Mouse (Mus musculus) megakaryocyte-erythroid progenitor cell, adult 5-6 weeks (primary cell): ENCODE results near the gene Hoxd11. TPM values are rescaled to one million over a fixed set of nuclear protein-coding genes. Genes with fewer than 3 reads are reported as not detected.

Experiments used
- ATAC-seq: replicated peaks from 2 replicates; pipeline ENCODE4 v1.8.0; 2016; ENCODE audit warnings: mild to moderate bottlenecking, inconsistent platforms; ENCODE audit not compliant: severe bottlenecking, poor library complexity, low FRiP score, low TSS enrichment
- total RNA-seq, 2 experiments: library from RNA; stranded (forward) in 1 of 2; stranded (reverse) in 1 of 2; fragments of 200-1000, 215-1000 nt in 1 of 2; fragments of >200 nt in 1 of 2; fragmentation: Nextera tagmentation in 1 of 2; gene quantifications; 2 replicates each; pipeline ENCODE4 v1.2.3; 2014 to 2017

The Hoxd11 gene
- total RNA-seq, 2 experiments from 2014 or later, result not detected

DNA sequence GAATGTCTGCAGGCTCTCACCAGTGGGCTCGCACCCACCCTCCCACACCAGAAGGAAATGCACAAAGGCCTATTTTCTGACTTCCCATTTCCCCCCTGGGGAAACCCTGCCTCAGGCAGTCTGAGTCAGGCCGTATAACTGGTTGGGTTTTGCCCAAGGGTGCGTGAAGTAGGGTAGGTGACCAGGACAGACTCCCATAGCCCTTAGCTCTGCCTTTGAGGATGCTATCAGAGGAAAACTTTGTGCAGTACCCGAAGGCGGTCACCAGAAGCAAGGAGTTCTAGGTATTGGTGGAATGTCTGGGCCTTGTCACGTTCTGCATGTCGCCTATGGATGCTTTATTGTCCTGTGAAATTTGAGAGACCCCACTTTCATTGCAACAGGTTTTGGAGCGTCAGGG, 43.6 kb downstream of the Hoxd11 start:
- ATAC-seq, result no peak

DNA sequence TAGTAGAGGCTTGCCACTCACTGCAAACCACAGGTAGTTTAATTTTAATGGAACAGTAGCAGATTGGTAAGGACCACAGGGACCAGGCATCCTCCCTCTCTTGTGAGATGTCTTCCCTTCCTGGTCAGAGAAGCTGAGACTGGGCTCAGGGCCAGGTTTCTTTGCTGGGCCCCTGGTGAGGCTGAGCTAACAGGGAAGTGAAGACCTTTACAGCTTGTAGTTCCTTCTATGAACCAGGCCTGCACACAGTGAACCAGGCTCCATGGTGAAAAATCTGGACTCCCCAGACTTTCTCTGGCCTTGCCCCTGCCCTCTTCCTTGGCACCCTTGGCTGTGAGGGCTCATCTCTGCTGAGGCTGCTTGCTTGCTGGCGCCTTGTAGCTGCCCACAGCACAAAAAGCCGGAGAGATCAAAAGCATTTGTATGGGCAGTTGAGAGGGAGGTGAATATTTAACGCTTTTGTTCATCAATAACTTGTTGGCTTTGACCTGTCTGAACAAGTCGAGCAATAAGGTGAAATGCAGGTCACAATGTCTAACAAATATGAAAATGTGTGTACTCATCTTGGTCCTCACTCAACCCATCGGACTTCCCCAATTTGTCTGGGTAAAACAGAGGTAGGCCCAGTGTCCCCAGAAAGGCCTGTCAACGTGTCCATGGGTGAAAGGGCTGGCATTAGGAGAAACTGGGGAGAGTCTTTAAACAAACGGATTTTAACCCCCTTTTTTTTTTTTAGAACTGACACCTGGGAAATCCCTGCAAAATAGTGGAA, 45.1 kb downstream of the Hoxd11 start:
- ATAC-seq, result no peak

DNA sequence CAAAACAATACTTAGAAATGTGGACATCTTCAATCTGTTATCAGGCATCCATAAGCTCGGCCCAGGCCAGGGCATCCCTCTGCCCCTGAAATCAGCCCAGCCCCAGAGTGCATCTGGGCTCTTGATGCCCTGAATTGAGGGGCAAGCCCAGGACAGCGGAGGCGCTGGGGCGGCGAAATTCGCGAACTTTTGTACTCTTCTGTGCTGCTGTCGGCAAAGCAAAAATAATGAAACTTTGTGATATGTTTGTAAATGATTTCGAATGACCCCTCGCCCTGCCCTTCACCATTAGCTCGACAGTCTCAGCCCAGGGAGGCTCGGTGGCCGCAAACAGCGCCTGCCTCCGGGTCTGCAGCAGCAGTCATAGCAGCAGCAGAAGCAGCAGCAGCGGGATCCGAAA, 45.8 kb downstream of the Hoxd11 start:
- no peak for ATAC-seq

DNA sequence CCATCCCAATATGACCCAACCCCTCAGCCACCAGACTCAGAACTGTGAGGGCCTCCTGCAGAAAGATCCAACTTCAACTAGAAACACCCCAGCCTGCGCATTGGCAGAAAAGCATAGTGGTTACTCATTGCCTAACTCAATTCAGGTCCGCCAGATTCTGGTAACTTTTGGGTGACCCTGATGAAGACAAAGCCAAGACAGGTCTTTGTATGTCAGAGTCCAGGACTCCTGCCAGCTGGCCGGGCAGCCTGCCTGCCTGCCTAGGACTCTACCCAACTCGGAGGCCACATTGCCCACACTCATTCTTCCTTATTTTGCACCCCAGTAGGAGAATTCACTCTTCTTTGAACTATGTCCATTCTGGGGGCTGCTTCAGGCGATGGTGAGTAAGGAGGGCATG, 47.2 kb downstream of the Hoxd11 start, which contains the start of gene Gm28230:
Gm28230 (plus strand) TSS at position 178 of the 400 bp plus-strand sequence.
- no peak for ATAC-seq

DNA sequence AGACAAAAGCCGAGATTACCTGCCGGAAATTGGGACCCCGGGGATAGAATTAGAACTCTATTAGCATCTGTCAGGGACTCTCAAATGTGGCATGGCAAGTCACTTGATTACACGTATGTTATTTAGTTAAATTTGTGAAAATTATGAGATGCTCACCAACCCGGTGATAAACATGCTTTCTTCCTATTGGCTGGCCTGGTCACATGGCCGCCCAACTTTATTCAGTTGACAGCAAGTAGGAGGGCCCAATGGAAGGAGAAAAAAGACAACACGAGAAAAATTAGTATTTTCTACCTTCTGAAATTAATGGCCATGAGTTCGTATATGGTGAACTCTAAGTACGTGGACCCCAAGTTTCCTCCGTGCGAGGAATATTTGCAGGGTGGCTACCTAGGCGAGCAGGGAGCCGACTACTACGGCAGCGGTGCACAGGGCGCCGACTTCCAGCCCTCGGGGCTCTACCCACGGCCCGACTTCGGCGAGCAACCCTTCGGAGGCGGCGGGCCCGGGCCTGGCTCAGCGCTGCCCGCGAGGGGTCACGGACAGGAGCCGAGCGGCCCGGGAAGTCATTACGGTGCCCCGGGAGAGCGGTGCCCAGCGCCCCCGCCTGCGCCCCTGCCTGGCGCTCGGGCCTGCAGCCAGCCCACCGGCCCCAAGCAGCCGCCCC, 47.7 kb downstream of the Hoxd11 start:
- ATAC-seq, result no peak

DNA sequence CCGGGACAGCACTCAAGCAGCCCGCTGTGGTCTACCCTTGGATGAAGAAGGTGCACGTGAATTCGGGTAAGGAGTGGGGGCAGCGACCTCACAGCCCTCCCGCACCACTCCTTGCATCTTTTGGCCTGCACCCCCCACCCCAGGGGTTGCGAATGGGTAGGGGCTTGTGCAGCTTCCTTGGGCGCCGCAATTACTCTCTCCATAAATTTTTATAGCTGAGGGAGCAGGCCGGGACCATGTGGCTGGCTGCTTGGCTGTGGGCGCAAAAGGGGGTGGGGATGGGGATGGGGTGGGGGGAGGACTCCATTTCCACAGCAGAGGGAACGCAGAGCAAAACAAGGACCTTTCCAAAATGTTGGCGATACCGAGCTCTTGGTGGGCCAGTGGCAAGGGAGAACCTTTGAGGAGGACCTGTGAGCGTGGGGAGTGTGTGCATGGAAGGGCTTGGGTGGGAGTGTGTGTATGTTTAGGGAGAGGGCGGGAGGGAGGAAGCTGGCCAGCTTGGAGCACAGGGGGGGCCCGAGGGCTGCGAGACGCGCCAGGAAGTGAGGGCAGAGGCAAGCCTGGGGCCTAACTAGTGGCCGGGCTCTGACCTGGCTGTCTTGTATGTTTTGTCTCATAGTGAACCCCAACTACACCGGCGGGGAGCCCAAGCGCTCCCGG, 48.4 kb downstream of the Hoxd11 start:
- no peak for ATAC-seq

DNA sequence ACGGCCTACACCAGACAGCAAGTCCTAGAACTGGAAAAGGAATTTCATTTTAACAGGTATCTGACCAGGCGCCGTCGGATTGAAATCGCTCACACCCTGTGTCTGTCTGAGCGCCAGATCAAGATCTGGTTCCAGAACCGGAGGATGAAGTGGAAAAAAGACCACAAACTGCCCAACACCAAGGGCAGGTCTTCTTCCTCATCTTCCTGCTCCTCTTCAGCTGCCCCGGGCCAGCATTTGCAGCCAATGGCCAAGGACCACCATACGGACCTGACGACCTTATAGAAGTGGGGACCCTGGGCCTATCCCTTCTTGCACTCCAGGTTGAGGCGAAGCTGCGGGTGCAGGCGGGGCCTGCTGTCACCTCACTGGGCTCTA, 48.9 kb downstream of the Hoxd11 start:
- no peak for ATAC-seq

DNA sequence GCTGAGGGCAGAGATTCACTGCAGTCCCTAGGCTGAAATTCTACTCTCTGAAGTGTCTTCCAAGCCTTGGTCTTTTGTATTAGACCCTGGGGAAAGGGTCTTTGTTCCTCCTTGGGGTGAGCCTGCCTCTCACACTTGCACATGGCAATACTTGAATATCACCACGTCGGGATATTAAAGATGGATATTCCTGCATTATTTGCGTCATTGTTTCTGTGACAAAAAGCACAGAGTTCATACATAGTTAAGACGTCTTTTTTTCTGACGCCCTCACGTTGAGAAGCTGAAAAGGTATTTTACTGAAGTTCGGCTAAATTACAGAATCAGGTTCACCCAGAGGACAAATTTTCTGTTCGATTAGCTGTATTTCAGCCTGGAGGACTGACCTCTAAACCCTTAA, 51.0 kb downstream of the Hoxd11 start:
- no peak for ATAC-seq

DNA sequence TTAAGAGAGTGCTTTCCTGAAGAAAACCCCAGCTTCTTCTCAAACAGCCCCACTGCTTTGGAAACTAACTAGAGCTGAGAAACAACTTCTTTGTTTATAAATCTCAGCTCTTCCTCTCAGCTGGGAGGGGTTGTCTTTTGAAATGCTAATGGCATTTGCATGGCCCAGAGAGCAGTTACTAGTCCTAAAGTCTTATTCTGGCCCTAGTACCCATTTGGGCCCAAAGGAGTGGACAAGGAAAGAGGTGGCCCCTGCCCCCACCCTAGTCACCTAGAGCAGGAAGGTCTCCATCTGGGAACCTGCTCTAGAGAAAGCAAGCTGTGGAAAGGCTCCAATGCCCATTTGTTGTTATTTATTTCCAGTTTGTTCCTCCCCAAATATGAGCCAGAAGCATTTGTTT, 51.7 kb downstream of the Hoxd11 start:
- ATAC-seq, result no peak

DNA sequence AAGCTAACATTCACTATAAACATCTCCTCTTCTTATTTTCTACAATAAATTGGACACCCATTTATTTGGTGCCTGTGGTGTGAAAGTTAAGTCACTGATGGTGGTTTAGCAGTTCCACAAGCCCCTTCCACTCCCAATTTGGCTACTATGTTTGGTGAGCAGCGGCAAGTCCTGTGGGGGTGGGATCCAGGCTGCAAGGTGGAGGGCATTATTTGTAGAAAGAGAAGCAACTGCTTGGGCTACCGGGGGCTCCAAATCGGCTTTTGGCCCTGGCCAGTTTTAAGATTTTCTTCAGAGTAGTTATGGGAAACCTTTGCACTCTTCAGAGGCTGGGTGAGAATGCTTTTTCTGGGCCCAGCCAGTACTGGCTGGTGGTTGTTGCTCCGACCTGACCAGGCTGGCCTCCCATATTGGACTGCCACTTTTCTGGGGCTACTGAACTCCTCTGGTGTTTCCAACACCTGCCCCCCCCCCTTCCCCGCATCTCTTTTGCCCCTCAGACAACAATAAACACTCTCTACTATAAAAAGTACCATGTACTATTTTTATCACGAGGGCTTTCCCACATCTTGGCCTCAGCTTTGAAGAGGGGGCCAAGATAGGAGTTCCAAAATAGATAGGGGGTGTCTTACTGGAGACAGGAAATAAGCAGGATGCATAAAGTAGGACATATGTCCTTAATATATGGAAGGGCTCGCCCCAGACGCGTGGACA, 52.6 kb downstream of the Hoxd11 start:
- no peak for ATAC-seq

DNA sequence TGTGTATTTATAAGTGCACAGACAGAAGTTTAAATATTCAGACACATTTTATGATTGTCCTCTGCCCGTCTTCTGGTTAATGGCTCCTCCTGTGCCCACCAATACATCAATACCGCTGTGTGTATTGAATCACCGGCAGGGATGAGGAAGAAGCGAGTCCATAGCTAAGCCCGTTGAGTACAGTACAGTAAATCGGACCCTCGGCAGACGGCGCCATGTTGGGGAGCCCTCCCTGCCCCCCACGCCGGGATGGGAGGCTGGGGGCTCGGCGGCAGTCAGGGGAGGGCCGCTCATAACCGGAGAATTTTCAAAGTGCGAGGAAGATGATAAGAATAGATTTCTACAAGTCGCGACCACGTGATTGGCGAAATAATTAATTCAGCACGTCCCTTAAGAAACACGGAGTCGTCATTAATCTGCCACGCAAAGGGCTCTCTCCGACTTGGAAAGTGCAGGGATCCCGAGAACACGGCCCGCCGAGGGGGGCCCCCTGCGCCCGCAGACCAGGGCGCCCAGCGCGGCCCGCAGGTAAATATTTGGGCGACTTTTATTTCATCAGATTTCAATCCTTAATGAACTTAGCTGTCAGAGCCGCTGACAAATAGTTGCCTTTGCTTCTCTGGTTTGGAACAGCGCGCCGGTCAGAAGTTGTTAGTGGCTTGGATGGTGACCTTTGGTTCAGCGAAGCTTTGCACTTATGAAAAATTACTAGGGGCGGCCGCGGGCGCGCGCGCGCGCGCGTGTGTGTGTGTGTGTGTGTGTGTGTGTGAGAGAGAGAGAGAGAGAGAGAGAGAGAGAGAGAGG, 53.4 kb downstream of the Hoxd11 start:
- ATAC-seq, result no peak

DNA sequence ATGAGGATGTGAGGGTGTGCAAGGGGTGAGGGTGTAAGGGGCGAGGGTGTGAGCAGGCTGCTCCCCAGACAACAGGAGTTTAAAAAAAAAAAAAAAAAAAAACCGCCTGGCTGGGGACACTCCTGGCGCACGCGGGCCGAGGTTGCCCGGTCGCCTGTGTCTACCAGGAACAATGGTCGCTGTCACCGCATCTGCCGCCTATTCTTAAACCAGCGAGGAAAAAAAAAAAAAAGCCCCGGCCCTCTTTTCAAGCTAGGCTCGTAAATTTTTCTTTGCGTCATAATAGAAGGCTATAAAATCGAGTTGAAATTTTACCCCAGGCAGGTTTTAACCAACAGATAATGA, 53.9 kb downstream of the Hoxd11 start:
- no peak for ATAC-seq

DNA sequence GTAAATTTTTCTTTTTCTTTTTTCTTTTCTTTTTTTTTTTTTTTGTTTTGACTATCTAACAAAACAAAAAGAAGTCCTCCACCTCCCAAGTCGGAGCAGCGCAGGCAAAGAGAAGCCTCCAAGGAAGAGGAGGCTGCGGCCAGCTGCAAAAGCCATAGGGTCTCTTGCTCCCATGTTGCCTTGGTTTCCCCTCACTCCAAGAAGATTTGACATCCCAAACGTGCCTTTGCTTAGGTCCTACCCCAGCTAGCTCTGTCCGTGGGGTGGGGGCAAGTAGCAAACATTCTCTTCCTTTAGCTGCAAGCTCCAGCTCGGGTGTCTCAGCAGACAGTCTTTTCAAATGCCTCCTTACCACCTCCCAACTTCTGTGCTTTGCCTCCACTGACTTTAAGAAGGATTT, 54.4 kb downstream of the Hoxd11 start:
- no peak for ATAC-seq

DNA sequence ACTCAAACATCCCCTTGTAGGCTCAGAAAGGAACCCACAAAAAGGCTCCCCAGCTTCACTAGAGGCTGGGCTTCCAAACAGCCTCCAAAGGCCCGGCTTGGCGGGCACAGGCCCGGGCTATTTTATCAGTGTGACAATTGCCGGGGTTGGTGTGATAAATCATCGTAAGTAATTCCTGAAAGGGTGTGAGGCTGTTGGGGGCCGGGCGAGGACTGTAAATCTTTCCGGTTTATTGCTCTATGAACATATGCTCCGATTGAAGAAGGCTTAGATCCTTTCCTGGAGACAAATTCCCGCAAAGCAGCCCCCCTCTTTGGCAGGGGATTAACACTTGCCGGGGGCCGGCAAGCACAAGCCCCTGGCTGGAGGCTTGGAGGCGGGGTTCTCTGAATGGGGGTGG, 55.1 kb downstream of the Hoxd11 start:
- ATAC-seq, result no peak

DNA sequence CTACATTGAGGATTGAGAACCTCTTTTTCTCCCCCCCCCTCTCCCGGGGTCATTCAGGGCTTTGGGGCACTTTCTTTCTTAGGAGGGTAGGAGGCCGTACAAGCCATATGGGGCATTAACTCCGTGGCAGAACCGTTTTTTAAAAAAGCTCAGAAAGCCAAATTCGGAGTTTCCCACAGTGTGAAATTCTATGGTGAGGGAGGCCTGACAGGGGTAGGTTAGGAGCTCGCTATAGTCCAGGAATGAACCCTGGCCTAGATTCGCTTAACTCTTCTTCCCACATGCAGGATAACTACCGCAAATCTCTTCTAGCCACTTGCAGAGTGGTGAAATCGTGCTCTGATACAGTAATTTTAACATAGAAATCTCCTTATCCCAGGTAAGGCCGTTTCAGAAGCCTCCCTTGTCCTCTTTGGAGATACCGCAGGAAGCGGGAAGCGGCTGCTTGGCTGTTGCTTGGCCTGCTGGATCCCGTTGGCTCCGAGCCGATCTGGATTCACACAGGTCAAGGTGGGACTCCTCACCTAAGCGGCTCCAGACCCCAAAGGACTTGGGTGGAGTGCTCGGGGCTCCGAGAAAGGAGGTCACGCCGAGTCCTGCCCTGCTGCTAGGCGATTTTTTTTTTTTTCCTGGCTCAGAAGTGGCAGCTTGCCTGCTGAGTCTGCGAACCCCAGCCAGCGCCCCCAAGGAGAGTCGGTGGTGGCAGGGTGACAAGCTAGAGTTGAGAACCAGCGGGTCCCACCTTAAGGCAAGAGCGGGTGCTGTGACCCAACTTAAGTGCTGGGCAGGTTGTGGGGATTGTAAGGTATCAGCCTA, 55.8 kb downstream of the Hoxd11 start:
- ATAC-seq, result no peak

DNA sequence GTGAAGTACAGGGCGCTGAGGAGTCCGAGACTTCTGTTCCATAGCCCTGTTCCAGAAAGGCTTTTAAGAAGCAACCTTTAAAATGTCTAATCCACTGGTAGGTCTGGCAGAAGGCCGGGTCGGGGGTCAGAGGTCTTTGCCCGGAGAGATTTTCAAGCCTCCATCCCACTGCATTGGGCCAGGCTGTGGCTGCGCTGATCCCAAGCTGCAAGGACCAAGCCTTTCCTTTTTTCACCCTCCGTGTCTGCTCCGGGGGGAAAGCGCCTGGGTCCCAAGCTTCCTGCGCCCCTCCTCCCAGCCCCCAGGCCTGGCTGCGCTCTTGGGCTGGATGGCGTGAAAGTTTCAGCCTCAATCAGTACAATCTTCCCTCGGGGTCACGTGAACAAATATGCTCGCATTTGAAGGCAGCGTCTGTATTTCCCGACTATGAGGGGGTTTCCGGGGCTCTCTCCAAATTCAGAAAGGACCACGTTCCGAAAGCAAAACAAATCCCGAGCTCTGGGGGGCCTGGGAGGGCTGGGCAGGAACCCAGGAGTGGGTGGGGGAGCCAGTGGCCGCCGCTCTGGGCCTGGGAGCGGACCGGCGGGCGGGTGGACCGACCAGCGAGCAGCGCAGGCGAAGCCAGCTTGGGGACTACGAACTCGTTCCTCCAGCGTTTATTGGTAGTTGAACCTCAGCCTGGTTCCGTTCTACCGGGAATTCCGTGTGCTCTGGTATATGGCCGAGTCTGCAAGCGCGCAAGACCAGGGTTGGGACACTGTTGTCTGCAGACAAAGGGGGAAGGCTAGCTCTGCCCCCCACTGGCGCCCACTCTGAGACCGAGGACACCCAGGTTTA, 56.7 kb downstream of the Hoxd11 start:
- ATAC-seq, result no peak
